Mouse (Mus musculus): ENCODE measurements around the gene Cirbp.

GRCm38 (mm10) chr10:80140666-80141035, 25.1 kb upstream of the Cirbp start, which contains the start of gene Cbarp:
- TF ChIP-seq POLR2A (IDR thresholded peaks at IDR 0.05; ENCODE audit: low read depth, low read length): no peak
- no peak for TF ChIP-seq CTCF (IDR thresholded peaks at IDR 0.05; ENCODE audit: borderline replicate concordance, insufficient read depth, low read length)
